Mouse (Mus musculus): Measurements from ENCODE around the gene Fbxl4.

DNA sequence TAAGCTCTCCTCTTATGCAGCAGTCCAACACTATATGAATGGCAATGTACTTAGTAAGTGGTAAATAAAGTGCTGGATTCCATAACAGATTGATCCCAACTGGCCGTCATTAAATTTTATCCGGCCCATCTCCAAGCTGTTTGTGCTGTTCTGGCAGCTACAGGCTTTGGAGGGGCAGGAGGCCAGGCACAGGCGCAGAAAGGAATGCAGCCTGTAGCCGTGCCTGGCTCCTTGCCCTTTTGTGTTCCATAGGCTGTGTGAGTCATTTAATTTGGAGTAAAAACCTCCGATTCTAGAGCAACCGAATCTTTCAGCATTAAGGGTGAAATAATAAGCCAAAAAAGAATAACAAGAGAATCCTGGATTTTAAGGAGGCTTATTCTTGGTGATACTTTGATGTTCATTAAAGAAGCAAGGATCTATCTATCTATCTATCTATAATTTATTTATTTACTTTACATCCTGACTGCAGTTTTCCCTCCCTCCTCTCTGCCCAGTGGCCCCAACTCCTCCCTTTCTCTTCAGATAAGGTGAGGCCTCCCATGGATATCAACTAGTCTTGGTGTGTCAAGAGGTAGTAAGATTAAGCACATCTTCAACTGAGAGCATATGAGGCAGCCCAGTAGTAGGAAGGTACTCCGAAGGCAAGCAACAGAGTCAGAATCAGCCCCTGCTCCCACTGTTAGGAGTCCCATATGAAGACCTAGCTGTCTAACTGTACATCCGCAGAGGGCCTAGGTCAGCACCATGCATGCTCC is 14.3 kb upstream of the Fbxl4 start:
- TF ChIP-seq GATA1 (IDR thresholded peaks at IDR 0.05; ENCODE audit: low read length) (no peak), TAL1 (IDR thresholded peaks at IDR 0.05; ENCODE audit: low read length) (no peak)

Data from erythroblast, embryonic 14.5 days (primary cell).